Mouse (Mus musculus) urinary bladder, adult 2 months (tissue): ENCODE measurements at regions not wholly inside any gene's neighbourhood (a gene's known extent, or its start where the extent isn't known, plus 50 kb on each side); places are given as distances from the start of the nearest gene placed in this dataset.
A peak's percentile ranks its signal among the peaks of the same experiment; 100 is the strongest.

Experiments used
- DNase-seq: peaks from one replicate; pipeline ENCODE4 v3.0.0; 2022; ENCODE audit warnings: low spot score

GRCm38 (mm10) chr5:111656436-111656835 lies 77.3 kb upstream of the Gm26897 start:
- no peak for DNase-seq

GRCm38 (mm10) chr5:111657759-111658429 lies 75.8 kb upstream of the Gm26897 start:
- no peak for DNase-seq

DNA sequence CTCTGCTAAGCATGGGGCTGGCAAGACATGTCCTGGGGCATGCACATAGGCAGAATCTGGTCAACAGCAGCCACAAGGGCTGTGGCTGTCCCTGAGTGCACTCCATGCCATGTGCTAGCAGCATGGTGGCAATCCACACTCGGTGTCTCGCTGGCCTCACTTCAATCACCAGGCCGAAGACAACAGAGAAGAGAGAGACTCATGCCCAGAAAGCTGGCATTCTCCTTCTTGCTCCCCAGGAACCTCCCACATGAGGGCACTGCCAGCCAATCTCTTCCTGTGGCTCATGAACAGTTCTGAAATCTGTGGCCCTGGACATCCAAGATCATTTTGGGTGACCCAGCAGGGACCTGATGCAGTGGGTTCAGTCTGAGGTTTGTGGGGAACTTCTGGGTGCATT lies 74.5 kb upstream of the Gm26897 start:
- DNase-seq = no peak

DNA sequence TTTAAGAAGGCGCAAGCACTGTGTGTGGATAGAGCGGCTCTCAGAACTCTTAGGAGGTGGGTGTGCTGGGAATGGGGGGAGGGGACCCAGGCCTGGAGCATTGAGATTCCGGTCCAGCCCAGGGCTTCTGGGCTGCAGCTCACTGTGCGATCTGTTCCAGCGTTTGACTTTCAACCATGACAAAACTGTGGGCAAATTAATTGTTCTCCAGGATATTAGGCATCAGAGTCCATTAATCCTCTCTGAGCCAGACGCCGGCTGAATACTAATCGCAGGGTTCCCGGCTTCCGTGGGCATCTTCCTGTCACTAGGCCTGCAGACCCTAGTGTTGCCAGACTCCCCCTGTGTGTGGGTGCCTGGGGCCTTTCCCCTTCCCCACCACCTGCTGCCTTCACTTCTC lies 73.3 kb upstream of the Gm26897 start:
- no peak for DNase-seq

DNA sequence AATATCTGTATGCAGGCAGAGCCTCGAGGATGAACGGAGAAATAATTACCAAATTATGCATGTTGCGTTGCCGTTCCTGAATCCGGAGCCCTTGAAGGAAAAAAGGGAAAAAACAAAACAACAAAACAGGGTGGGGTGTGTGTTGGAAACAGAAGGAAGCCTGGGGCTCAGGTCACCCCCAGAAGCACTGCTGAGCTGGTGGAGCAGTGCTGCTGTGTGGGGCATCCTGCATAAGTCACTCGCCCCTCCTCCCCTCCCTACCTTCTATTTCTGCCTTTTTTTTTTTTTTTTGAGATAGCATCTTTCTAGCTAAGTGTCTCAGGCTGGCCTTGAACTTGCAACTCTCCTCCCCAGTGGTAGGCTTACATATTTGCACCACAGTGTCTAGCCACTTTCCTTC lies 72.8 kb upstream of the Gm26897 start:
- DNase-seq = no peak

- no peak for DNase-seq
These were observed 71.8 kb upstream of the Gm26897 start for GRCm38 (mm10) chr5:111661971-111662370.

DNA sequence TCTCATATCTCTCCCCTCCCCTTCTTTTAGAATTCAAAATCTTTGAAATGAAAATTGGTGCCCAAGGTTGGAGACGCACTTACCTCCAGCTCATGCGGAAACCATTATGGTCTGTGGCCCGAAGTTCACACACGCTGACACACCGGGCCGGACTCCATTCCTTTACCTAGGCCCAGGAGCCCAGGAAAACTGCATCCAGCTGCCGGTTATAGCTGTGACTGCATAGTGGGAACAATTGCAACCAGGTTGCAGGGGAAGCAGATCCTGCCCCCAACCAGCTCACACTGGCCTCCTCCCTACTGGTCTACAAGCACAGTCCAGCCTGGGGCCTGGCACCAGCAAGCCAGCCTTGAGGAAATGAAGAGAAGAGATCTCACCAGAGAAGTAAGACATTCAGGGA lies 69.9 kb upstream of the Gm26897 start:
- DNase-seq = no peak

DNA sequence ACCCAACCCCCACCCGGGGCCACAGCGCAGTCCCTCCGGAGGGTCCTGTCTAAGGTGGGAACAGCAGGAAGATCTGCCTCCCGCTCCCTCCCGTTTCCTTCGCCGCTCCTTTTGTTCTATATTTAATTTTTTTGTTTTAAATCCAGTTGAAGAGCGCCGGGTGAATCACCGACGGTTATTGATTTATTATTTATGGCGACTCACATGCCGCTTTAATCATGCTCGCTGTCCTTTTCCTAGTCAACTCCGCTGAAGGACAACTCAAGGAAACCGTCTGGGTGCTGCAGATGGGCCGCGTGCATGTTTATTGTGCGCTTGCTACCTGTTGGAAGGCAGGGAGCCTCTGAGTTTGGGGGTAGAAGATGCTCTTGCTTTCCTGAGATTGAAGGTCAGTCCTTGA lies 68.3 kb upstream of the Gm26897 start:
- no peak for DNase-seq

DNA sequence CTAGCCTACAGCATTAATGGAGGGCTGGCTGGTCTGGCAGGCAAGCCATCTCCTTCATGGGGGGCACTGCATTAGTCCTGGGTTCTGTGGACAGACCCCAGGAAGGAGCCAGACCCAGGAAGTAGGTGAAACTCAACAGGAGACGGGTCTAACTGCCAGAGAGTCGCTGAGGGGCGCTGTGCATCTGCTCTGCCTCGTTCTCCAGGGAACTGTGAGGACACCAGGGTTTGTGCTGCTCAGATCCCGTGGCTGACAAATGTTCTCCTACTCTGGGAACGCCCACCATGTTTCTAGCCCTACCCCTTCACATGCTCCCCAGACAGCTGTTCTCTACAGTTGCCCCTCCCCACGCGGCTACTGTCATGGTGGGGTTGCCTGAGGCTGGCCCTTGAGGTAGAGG lies 67.7 kb upstream of the Gm26897 start:
- DNase-seq = no peak

- DNase-seq = no peak
These were observed 65.8 kb upstream of the Gm26897 start for GRCm38 (mm10) chr5:111667901-111668300.

- DNase-seq = no peak
These were observed 64.6 kb upstream of the Gm26897 start for GRCm38 (mm10) chr5:111669139-111669538.

- no peak for DNase-seq
These were observed 62.0 kb upstream of the Gm26897 start for GRCm38 (mm10) chr5:111671762-111672161.

- no peak for DNase-seq
These were observed 58.6 kb upstream of the Gm26897 start for GRCm38 (mm10) chr5:111674976-111675672.

GRCm38 (mm10) chr5:111675673-111676261 lies 58.0 kb upstream of the Gm26897 start:
- DNase-seq = peak; percentile 37

GRCm38 (mm10) chr5:111677847-111678311 lies 55.8 kb upstream of the Gm26897 start:
- no peak for DNase-seq

DNA sequence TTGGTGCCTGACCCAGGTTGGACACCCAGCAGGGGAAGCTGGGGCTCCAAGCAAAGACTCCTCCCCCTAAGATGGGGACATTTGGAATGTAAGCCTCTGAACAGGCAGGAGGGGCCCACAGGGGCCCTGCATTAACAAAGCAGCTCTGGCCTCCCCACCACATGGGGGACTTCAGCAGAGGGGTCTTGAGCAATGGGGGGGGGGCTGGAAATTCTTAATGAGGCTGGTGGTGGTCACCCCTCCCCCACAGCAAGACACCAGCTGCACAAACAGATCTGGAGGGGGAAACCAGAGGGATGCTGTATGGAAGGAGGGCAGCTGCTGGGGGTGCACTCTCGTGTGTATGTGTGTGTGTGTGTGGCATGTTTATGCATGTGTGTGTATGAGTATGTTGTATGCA lies 55.2 kb upstream of the Gm26897 start:
- no peak for DNase-seq

DNA sequence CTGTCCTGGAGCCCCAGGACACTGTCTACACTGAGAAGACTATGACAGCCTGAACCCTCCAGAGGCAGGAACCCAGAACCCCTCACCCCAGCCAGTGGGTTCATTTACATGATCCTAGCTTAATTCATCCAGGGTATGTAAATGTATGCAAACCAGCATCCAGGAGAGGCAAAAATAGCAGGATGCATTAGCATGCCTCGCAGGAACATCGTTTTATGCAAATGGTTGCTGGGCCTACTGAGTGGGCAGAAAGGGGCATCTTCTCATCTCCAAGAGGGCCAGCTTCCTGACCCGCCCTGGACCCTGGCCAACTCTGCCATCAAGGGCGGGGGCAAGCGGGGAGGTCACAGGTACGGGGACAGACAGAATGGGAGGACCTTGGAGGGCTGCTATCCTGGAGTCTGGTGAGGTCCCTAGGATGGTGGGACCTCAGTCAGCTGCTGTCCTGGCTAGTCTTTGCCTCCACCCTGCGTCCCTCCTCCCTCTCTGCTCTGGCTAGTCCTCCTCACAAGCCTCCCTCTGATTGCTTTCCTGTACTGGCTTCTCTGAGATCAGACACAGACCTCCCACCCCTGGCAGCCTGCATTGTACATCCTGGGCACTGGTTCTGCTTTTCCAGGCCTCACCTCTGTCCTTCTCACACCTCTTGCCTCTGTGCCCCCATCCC lies 52.2 kb upstream of the Gm26897 start:
- no peak for DNase-seq

GRCm38 (mm10) chr5:111682899-111683298 lies 50.8 kb upstream of the Gm26897 start:
- no peak for DNase-seq
